Mouse (Mus musculus) heart, embryonic 11.5 days (tissue): ENCODE data around the gene Arhgap4. TPM values are rescaled to one million over a fixed set of nuclear protein-coding genes. Genes with fewer than 3 reads are reported as not detected.

Experiments used
- ATAC-seq: fragments of 200-750 bp; cut with Nextera tagmentation; replicated peaks from 2 replicates; pipeline ENCODE4 v1.8.0; 2017; ENCODE audit warnings: moderate library complexity; ENCODE audit not compliant: insufficient number of reproducible peaks, low FRiP score, low TSS enrichment
- H3K27ac ChIP-seq: fragments of 300-500 bp; sonication (generic); 2 replicates; pipeline ENCODE4 v1.5.1; 2014; ENCODE audit warnings: mild to moderate bottlenecking, low read depth, low read length
- H3K27me3 ChIP-seq: fragments of 300-500 bp; sonication (generic); 2 replicates; pipeline ENCODE4 v1.6.1; 2014; ENCODE audit warnings: mild to moderate bottlenecking, low read length, mixed read lengths; ENCODE audit not compliant: control insufficient read depth, insufficient read depth
- H3K36me3 ChIP-seq: fragments of 300-500 bp; sonication (generic); 2 replicates; pipeline ENCODE4 v1.6.1; 2014; ENCODE audit warnings: mild to moderate bottlenecking, low read length, moderate library complexity, mixed read lengths; ENCODE audit not compliant: control insufficient read depth, insufficient read depth
- H3K4me1 ChIP-seq: fragments of 300-500 bp; sonication (generic); 2 replicates; pipeline ENCODE4 v1.6.1; 2014; ENCODE audit warnings: low read length; ENCODE audit not compliant: control insufficient read depth, insufficient read depth
- H3K4me2 ChIP-seq: fragments of 300-500 bp; sonication (generic); 2 replicates; pipeline ENCODE4 v1.6.1; 2014; ENCODE audit warnings: mild to moderate bottlenecking, moderate library complexity
- H3K4me3 ChIP-seq: fragments of 300-500 bp; sonication (generic); 2 replicates; pipeline ENCODE4 v1.5.1; 2014; ENCODE audit warnings: low read depth, low read length
- H3K9ac ChIP-seq: fragments of 300-500 bp; sonication (generic); 2 replicates; pipeline ENCODE4 v1.6.1; 2014; ENCODE audit warnings: mild to moderate bottlenecking, low read depth, low read length, moderate library complexity
- H3K9me3 ChIP-seq: fragments of 300-500 bp; sonication (generic); replicated peaks from 2 replicates; pipeline ENCODE4 v1.6.1; 2016; ENCODE audit warnings: low read length; ENCODE audit not compliant: control insufficient read depth
- WGBS: fragments of 180-500 bp; shearing (Covaris S2); extraction: QIAGEN DNeasy Blood & Tissue Kit; methylation state at CpG from one replicate; pipeline ENCODE4 v1.1.7; 2014; ENCODE audit not compliant: insufficient replicate concordance; 5-methylcytosine and 5-hydroxymethylcytosine counted together
- polyA plus RNA-seq: library from polyadenylated mRNA; unstranded; fragments of >200 nt; fragmentation: Nextera tagmentation; extraction: Ambion mirVana; gene quantifications from 2 replicates; pipeline ENCODE4 v1.2.1, GENCODE M21; 2014

Gene Arhgap4
- polyA plus RNA-seq, 1 experiment from 2014 or later = 0.96 TPM

GRCm38 (mm10) chrX:73964363-73964762 lies 42.7 kb upstream of the Arhgap4 start:
- Histone ChIP-seq H3K27ac (no peak overlapping the region), H3K4me3 (peak overlapping the region; percentile 70), H3K27me3 (no peaks in the 10 kb centered on the region), H3K9me3 (no peaks in the 10 kb centered on the region), H3K4me2 (peak overlapping the region; percentile 70), H3K9ac (peak overlapping the region; percentile 87), H3K36me3 (no peaks in the 10 kb centered on the region), H3K4me1 (peaks cover 11% of the 10 kb centered on the region; the same call in 1 of the 2 replicates)
- ATAC-seq = no peak
- WGBS = 51% methylated on average over 3 of the region's 3 CpGs

- Histone ChIP-seq H3K4me2 (no peak overlapping the region), H3K4me3 (no peak overlapping the region), H3K9ac (no peak overlapping the region), H3K36me3 (peaks cover 21% of the 10 kb centered on the region), H3K9me3 (no peaks in the 10 kb centered on the region), H3K27ac (no peak overlapping the region), H3K27me3 (no peaks in the 10 kb centered on the region), H3K4me1 (no peaks in the 10 kb centered on the region)
- ATAC-seq = no peak
- 92% methylated on average over 6 of the region's 6 CpGs for WGBS
Measured at GRCm38 (mm10) chrX:73954988-73955387, 33.3 kb upstream of the Arhgap4 start.

- Histone ChIP-seq H3K4me1 (no peaks in the 10 kb centered on the region), H3K27me3 (no peaks in the 10 kb centered on the region), H3K4me2 (no peak overlapping the region), H3K36me3 (peaks cover 30% of the 10 kb centered on the region), H3K9me3 (no peaks in the 10 kb centered on the region), H3K9ac (no peak overlapping the region), H3K27ac (no peak overlapping the region), H3K4me3 (no peak overlapping the region)
- WGBS = 87% methylated on average over 5 of the region's 5 CpGs
- no peak for ATAC-seq
Measured at GRCm38 (mm10) chrX:73952603-73953002, 30.9 kb upstream of the Arhgap4 start.

- 94% methylated on average over 10 of the region's 10 CpGs for WGBS
- Histone ChIP-seq H3K36me3 (peaks cover 35% of the 10 kb centered on the region), H3K4me2 (no peak overlapping the region), H3K4me3 (no peak overlapping the region), H3K9me3 (no peaks in the 10 kb centered on the region), H3K9ac (no peak overlapping the region), H3K27me3 (no peaks in the 10 kb centered on the region), H3K4me1 (no peaks in the 10 kb centered on the region), H3K27ac (no peak overlapping the region)
- no peak for ATAC-seq
Measured at GRCm38 (mm10) chrX:73949341-73949740, 27.7 kb upstream of the Arhgap4 start.

GRCm38 (mm10) chrX:73948647-73949046 lies 27.0 kb upstream of the Arhgap4 start:
- peak; percentile 29; the same call in 1 of the 2 replicates for ATAC-seq
- Histone ChIP-seq H3K27me3 (no peaks in the 10 kb centered on the region), H3K4me3 (no peak overlapping the region), H3K9me3 (no peaks in the 10 kb centered on the region), H3K4me2 (no peak overlapping the region), H3K9ac (no peak overlapping the region), H3K4me1 (no peaks in the 10 kb centered on the region), H3K36me3 (peaks cover 37% of the 10 kb centered on the region), H3K27ac (no peak overlapping the region)
- 25% methylated on average over 4 of the region's 4 CpGs for WGBS

GRCm38 (mm10) chrX:73946896-73947295 lies 25.2 kb upstream of the Arhgap4 start:
- no peak for ATAC-seq
- Histone ChIP-seq H3K9ac (no peak overlapping the region), H3K36me3 (peaks cover 33% of the 10 kb centered on the region), H3K27me3 (no peaks in the 10 kb centered on the region), H3K27ac (no peak overlapping the region), H3K4me3 (no peak overlapping the region), H3K4me2 (no peak overlapping the region), H3K4me1 (0 out of 2 replicates have a peak, but pooled peaks cover 3% of the 10 kb centered on the region), H3K9me3 (no peaks in the 10 kb centered on the region)
- 84% methylated on average over 6 of the region's 6 CpGs for WGBS

GRCm38 (mm10) chrX:73942294-73942693 lies 20.6 kb upstream of the Arhgap4 start:
- Histone ChIP-seq H3K27ac (no peak overlapping the region), H3K27me3 (no peaks in the 10 kb centered on the region), H3K9me3 (no peaks in the 10 kb centered on the region), H3K4me3 (no peak overlapping the region), H3K4me2 (no peak overlapping the region), H3K9ac (no peak overlapping the region), H3K4me1 (0 out of 2 replicates have a peak, but pooled peaks cover 3% of the 10 kb centered on the region), H3K36me3 (peaks cover 16% of the 10 kb centered on the region)
- no peak for ATAC-seq
- WGBS = 55% methylated on average over 2 of the region's 2 CpGs

- Histone ChIP-seq H3K4me1 (0 out of 2 replicates have a peak, but pooled peaks cover 3% of the 10 kb centered on the region), H3K36me3 (peaks cover 13% of the 10 kb centered on the region), H3K9ac (no peak overlapping the region), H3K4me2 (no peak overlapping the region), H3K27ac (no peak overlapping the region), H3K9me3 (no peaks in the 10 kb centered on the region), H3K27me3 (no peaks in the 10 kb centered on the region), H3K4me3 (no peak overlapping the region)
- ATAC-seq = no peak
- 36% methylated on average over 2 of the region's 2 CpGs for WGBS
Measured at GRCm38 (mm10) chrX:73941860-73942259, 20.2 kb upstream of the Arhgap4 start.

GRCm38 (mm10) chrX:73931871-73932270 lies 10.2 kb upstream of the Arhgap4 start:
- Histone ChIP-seq H3K4me3 (no peak overlapping the region), H3K9ac (no peak overlapping the region), H3K27ac (no peak overlapping the region), H3K27me3 (no peaks in the 10 kb centered on the region), H3K9me3 (no peaks in the 10 kb centered on the region), H3K36me3 (no peaks in the 10 kb centered on the region), H3K4me1 (no peaks in the 10 kb centered on the region; the same call in 1 of the 2 replicates), H3K4me2 (no peak overlapping the region)
- no peak for ATAC-seq
- WGBS = 80% methylated on average over 2 of the region's 2 CpGs
